Mouse (Mus musculus): ENCODE data around the gene Ykt6. TPM values are rescaled to one million over a fixed set of nuclear protein-coding genes. Genes with fewer than 3 reads are reported as not detected.

The Ykt6 gene
- polyA plus RNA-seq, 1 experiment from 2014 or later: 108 TPM

- Histone ChIP-seq H3K9me3 (replicated peaks; ENCODE audit: control insufficient read depth, low read length, poor library complexity, severe bottlenecking) (no peaks in the 10 kb centered on the region), H3K4me1 (ENCODE audit: control insufficient read depth, insufficient read depth, low read length) (no peaks in the 10 kb centered on the region), H3K4me2 (ENCODE audit: low read length) (no peak overlapping the region), H3K9ac (ENCODE audit: low read depth, low read length) (no peak overlapping the region), H3K27me3 (ENCODE audit: control insufficient read depth, insufficient read depth, low read depth, low read length) (no peaks in the 10 kb centered on the region), H3K4me3 (ENCODE audit: low read depth, low read length) (no peak overlapping the region), H3K27ac (ENCODE audit: low read length) (no peak overlapping the region), H3K36me3 (ENCODE audit: control insufficient read depth, insufficient read depth, low read length) (peaks cover 16% of the 10 kb centered on the region; the same call in 1 of the 2 replicates)
- WGBS: 37% methylated on average over 9 of the region's 9 CpGs
- no peak for ATAC-seq
Measured at GRCm38 (mm10) chr11:5976106-5976505, 20.6 kb downstream of the Ykt6 start.

- ATAC-seq: no peak
- H3K9me3 ChIP-seq (replicated peaks; ENCODE audit: control insufficient read depth, low read length, poor library complexity, severe bottlenecking): no peaks in the 10 kb centered on the region
- no peak overlapping the region for H3K9ac ChIP-seq (ENCODE audit: low read depth, low read length)
- H3K4me1 ChIP-seq (ENCODE audit: control insufficient read depth, insufficient read depth, low read length): no peaks in the 10 kb centered on the region
- no peaks in the 10 kb centered on the region for H3K27me3 ChIP-seq (ENCODE audit: control insufficient read depth, insufficient read depth, low read depth, low read length)
- H3K27ac ChIP-seq (ENCODE audit: low read length): no peak overlapping the region
- WGBS: 83% methylated on average over 7 of the region's 7 CpGs
- H3K4me2 ChIP-seq (ENCODE audit: low read length): no peak overlapping the region
- H3K36me3 ChIP-seq (ENCODE audit: control insufficient read depth, insufficient read depth, low read length): 0 out of 2 replicates have a peak, but pooled peaks cover 7% of the 10 kb centered on the region
- H3K4me3 ChIP-seq (ENCODE audit: low read depth, low read length): no peak overlapping the region
Measured at GRCm38 (mm10) chr11:5979088-5979487, 23.6 kb downstream of the Ykt6 start.

DNA sequence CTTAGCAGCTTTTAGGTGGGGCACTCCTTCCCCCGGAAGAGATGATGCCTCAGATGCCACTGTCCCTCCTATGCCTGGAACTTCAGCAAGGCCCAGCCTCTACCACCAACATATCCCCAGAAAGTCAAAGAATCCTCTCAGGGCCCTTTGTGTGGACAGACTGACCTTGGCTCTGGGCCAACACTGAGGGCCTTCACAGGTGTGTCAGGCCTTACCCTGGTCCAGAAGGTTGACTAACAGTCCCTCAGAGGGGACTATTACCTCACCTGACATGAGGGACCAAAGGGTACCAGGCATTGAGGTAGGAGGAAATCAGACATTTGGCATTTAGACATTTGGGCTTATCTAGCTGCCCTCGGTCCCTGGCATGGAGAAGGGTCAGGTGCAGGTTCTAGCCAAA, 24.6 kb downstream of the Ykt6 start:
- Histone ChIP-seq H3K9ac (ENCODE audit: low read depth, low read length) (no peak overlapping the region), H3K4me2 (ENCODE audit: low read length) (no peak overlapping the region), H3K4me3 (ENCODE audit: low read depth, low read length) (no peak overlapping the region), H3K36me3 (ENCODE audit: control insufficient read depth, insufficient read depth, low read length) (0 out of 2 replicates have a peak, but pooled peaks cover 4% of the 10 kb centered on the region), H3K27me3 (ENCODE audit: control insufficient read depth, insufficient read depth, low read depth, low read length) (no peaks in the 10 kb centered on the region), H3K9me3 (replicated peaks; ENCODE audit: control insufficient read depth, low read length, poor library complexity, severe bottlenecking) (no peaks in the 10 kb centered on the region), H3K27ac (ENCODE audit: low read length) (no peak overlapping the region), H3K4me1 (ENCODE audit: control insufficient read depth, insufficient read depth, low read length) (no peaks in the 10 kb centered on the region)
- ATAC-seq: no peak
- WGBS: 89% methylated on average over 2 of the region's 2 CpGs

DNA sequence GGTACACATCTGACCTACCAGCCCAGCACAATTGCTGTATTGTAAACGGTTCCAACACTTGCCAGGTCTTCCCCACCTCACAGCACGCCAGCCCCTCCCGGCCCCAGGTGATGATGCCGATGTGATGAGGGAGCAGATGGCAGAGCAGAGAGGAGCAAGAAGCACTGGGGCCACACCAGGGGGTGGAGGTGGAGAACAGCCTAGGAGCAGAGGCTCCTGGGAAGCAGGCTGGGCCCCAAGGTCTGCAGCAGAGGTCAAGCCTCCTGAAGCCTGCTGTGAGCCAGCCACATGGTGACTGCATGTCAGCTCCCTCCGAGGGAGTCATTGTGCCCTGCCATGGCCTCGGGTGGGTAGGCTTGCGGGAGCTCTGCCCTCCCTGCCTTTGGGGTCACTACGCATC, 25.1 kb downstream of the Ykt6 start:
- Histone ChIP-seq H3K27me3 (ENCODE audit: control insufficient read depth, insufficient read depth, low read depth, low read length) (no peaks in the 10 kb centered on the region), H3K36me3 (ENCODE audit: control insufficient read depth, insufficient read depth, low read length) (0 out of 2 replicates have a peak, but pooled peaks cover 4% of the 10 kb centered on the region), H3K4me1 (ENCODE audit: control insufficient read depth, insufficient read depth, low read length) (no peaks in the 10 kb centered on the region), H3K9me3 (replicated peaks; ENCODE audit: control insufficient read depth, low read length, poor library complexity, severe bottlenecking) (no peaks in the 10 kb centered on the region), H3K4me3 (ENCODE audit: low read depth, low read length) (no peak overlapping the region), H3K4me2 (ENCODE audit: low read length) (no peak overlapping the region), H3K9ac (ENCODE audit: low read depth, low read length) (no peak overlapping the region), H3K27ac (ENCODE audit: low read length) (no peak overlapping the region)
- whole genome bisulfite sequencing: 74% methylated on average over 8 of the region's 8 CpGs
- no peak for ATAC-seq

DNA sequence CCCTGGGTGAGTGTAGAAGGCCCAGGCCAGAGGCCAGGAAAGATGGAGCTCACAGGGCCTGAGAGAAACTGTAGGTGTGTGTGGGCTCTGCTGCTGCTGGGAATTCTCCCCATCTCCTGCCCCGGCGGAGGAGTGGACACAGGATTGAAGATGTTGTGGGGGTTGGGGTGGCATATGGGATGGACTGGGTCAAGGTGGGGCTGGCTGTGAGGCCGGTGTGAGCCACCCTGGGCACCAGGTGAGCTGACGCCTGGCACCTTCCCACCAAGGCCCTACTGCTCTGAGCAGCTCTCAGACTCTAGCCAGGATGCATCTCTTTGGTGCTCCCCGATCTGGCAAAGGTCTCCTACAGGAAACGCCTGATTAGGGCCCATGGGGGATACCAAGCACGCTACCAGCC, 25.8 kb downstream of the Ykt6 start:
- no peak overlapping the region for H3K4me2 ChIP-seq (ENCODE audit: low read length)
- no peak overlapping the region for H3K27ac ChIP-seq (ENCODE audit: low read length)

GRCm38 (mm10) chr11:5983629-5984028, 28.1 kb downstream of the Ykt6 start:
- 96% methylated on average over 5 of the region's 5 CpGs for WGBS
- Histone ChIP-seq H3K9ac (ENCODE audit: low read depth, low read length) (no peak overlapping the region), H3K4me1 (ENCODE audit: control insufficient read depth, insufficient read depth, low read length) (no peaks in the 10 kb centered on the region), H3K27ac (ENCODE audit: low read length) (no peak overlapping the region), H3K9me3 (replicated peaks; ENCODE audit: control insufficient read depth, low read length, poor library complexity, severe bottlenecking) (no peaks in the 10 kb centered on the region), H3K27me3 (ENCODE audit: control insufficient read depth, insufficient read depth, low read depth, low read length) (no peaks in the 10 kb centered on the region), H3K4me2 (ENCODE audit: low read length) (no peak overlapping the region), H3K36me3 (ENCODE audit: control insufficient read depth, insufficient read depth, low read length) (peaks cover 8% of the 10 kb centered on the region), H3K4me3 (ENCODE audit: low read depth, low read length) (no peak overlapping the region)
- ATAC-seq: no peak

More for the DNA sequence above, 25.8 kb downstream of the Ykt6 start:
- Histone ChIP-seq H3K27me3 (ENCODE audit: control insufficient read depth, insufficient read depth, low read depth, low read length) (no peaks in the 10 kb centered on the region), H3K9me3 (replicated peaks; ENCODE audit: control insufficient read depth, low read length, poor library complexity, severe bottlenecking) (no peaks in the 10 kb centered on the region), H3K9ac (ENCODE audit: low read depth, low read length) (no peak overlapping the region), H3K4me3 (ENCODE audit: low read depth, low read length) (no peak overlapping the region), H3K36me3 (ENCODE audit: control insufficient read depth, insufficient read depth, low read length) (0 out of 2 replicates have a peak, but pooled peaks cover 6% of the 10 kb centered on the region), H3K4me1 (ENCODE audit: control insufficient read depth, insufficient read depth, low read length) (no peaks in the 10 kb centered on the region)
- WGBS: 87% methylated on average over 7 of the region's 7 CpGs
- no peak for ATAC-seq

- H3K9ac ChIP-seq (ENCODE audit: low read depth, low read length): no peak overlapping the region
- no peak for ATAC-seq
- no peak overlapping the region for H3K4me2 ChIP-seq (ENCODE audit: low read length)
- no peaks in the 10 kb centered on the region for H3K27me3 ChIP-seq (ENCODE audit: control insufficient read depth, insufficient read depth, low read depth, low read length)
- no peak overlapping the region for H3K4me3 ChIP-seq (ENCODE audit: low read depth, low read length)
- peaks cover 14% of the 10 kb centered on the region for H3K36me3 ChIP-seq (ENCODE audit: control insufficient read depth, insufficient read depth, low read length)
- H3K9me3 ChIP-seq (replicated peaks; ENCODE audit: control insufficient read depth, low read length, poor library complexity, severe bottlenecking): no peaks in the 10 kb centered on the region
- WGBS: 82% methylated on average over 10 of the region's 10 CpGs
- H3K4me1 ChIP-seq (ENCODE audit: control insufficient read depth, insufficient read depth, low read length): no peaks in the 10 kb centered on the region
- H3K27ac ChIP-seq (ENCODE audit: low read length): no peak overlapping the region
Measured at GRCm38 (mm10) chr11:5988126-5988525, 32.6 kb downstream of the Ykt6 start.

DNA sequence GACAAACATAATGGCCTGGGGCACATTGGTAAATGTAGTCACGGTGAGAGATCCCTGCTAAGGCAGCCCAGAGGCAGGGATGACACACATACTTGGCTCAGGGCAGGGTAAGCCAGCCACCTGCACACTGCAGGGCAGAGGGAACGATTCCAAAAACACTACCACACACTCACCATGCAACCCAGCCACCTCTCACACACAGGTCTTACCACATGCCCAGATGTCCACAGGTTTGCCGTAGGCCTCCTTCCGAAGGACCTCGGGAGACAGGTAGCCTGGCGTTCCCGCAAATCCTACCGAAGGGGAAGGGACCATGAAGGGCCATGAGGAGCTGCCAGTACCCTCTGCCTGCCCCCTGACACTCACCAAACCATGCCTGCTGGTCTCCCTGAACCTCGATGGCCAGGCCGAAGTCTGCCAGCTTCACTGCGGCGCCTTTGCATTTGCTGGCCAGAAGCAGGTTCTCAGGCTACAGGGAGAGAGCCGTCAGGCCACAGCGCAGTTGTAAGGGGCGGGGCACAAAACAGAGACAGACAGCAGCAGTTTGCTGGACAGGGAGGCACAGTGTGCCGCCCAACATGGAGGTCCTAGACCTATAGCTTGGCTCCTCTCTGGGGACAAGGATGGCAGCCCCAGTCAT, 34.6 kb downstream of the Ykt6 start:
- Histone ChIP-seq H3K4me3 (ENCODE audit: low read depth, low read length) (no peak overlapping the region), H3K36me3 (ENCODE audit: control insufficient read depth, insufficient read depth, low read length) (peaks cover 15% of the 10 kb centered on the region), H3K4me2 (ENCODE audit: low read length) (no peak overlapping the region), H3K9ac (ENCODE audit: low read depth, low read length) (0 out of 2 replicates have a peak overlapping the region, but pooled peaks have one; percentile 4), H3K9me3 (replicated peaks; ENCODE audit: control insufficient read depth, low read length, poor library complexity, severe bottlenecking) (no peaks in the 10 kb centered on the region), H3K27ac (ENCODE audit: low read length) (no peak overlapping the region), H3K4me1 (ENCODE audit: control insufficient read depth, insufficient read depth, low read length) (no peaks in the 10 kb centered on the region), H3K27me3 (ENCODE audit: control insufficient read depth, insufficient read depth, low read depth, low read length) (no peaks in the 10 kb centered on the region)
- WGBS: 83% methylated on average over 16 of the region's 16 CpGs
- no peak for ATAC-seq

GRCm38 (mm10) chr11:5990910-5991309, 35.4 kb downstream of the Ykt6 start:
- Histone ChIP-seq H3K4me3 (ENCODE audit: low read depth, low read length) (no peak overlapping the region), H3K9ac (ENCODE audit: low read depth, low read length) (no peak overlapping the region), H3K27ac (ENCODE audit: low read length) (no peak overlapping the region), H3K4me2 (ENCODE audit: low read length) (no peak overlapping the region), H3K4me1 (ENCODE audit: control insufficient read depth, insufficient read depth, low read length) (no peaks in the 10 kb centered on the region), H3K36me3 (ENCODE audit: control insufficient read depth, insufficient read depth, low read length) (peaks cover 15% of the 10 kb centered on the region), H3K27me3 (ENCODE audit: control insufficient read depth, insufficient read depth, low read depth, low read length) (no peaks in the 10 kb centered on the region), H3K9me3 (replicated peaks; ENCODE audit: control insufficient read depth, low read length, poor library complexity, severe bottlenecking) (no peaks in the 10 kb centered on the region)
- no peak for ATAC-seq
- WGBS: 27% methylated on average over 4 of the region's 4 CpGs

Measured in midbrain, embryonic 16.5 days (tissue).